Mouse (Mus musculus): ENCODE measurements at regions not wholly inside any gene's neighbourhood (a gene's known extent, or its start where the extent isn't known, plus 50 kb on each side); places are given as distances from the start of the nearest gene placed in this dataset.

- H3K9me3 ChIP-seq (ENCODE audit: control insufficient read depth, low read length), result no peaks in the 10 kb centered on the region
- H3K9ac ChIP-seq (ENCODE audit: low read depth, low read length), result no peak overlapping the region
- H3K4me3 ChIP-seq (ENCODE audit: low read depth, low read length), result no peak overlapping the region
- no peak overlapping the region for H3K27ac ChIP-seq (ENCODE audit: low read depth, low read length)
- ATAC-seq (ENCODE audit: low FRiP score) (no peak), DNase-seq (ENCODE audit: low spot score) (no peak)
- H3K36me3 ChIP-seq (ENCODE audit: control insufficient read depth, insufficient read depth, low read length), result no peaks in the 10 kb centered on the region
- H3K4me1 ChIP-seq (replicated peaks; ENCODE audit: control insufficient read depth, insufficient read depth, low read length), result no peaks in the 10 kb centered on the region; the same call in 1 of the 2 replicates
- 81% methylated on average over 11 of the region's 11 CpGs for WGBS
- H3K4me2 ChIP-seq (replicated peaks; ENCODE audit: low read depth, low read length), result no peak overlapping the region
- no peaks in the 10 kb centered on the region for H3K27me3 ChIP-seq (ENCODE audit: control insufficient read depth, insufficient read depth, low read length)
These were observed 115.0 kb downstream of the Phlda1 start for GRCm38 (mm10) chr10:111620927-111621676.

DNA sequence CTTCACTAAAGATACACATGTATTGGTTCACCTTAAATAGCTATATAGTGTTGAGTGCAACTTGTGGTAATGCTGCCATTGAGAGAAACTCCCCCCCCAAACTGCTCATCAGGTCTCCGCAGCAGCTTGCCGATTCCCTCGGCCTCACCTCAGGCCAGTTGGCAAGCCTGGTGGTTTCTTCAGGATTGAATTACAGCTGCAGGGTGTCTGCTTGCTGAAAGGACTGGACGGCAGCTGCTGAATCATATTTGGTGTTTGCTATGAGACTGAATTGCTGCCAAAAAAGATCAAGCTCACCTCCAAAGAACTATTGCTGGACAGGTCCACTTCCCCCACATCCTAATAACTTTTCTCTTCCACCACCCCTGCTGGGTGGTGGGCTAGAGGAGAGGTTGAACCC is 116.7 kb downstream of the Phlda1 start:
- Histone ChIP-seq H3K36me3 (ENCODE audit: control insufficient read depth, insufficient read depth, low read length) (no peaks in the 10 kb centered on the region), H3K27me3 (ENCODE audit: control insufficient read depth, insufficient read depth, low read length) (no peaks in the 10 kb centered on the region), H3K9me3 (ENCODE audit: control insufficient read depth, low read length) (no peaks in the 10 kb centered on the region), H3K4me3 (ENCODE audit: low read depth, low read length) (no peak overlapping the region), H3K4me2 (replicated peaks; ENCODE audit: low read depth, low read length) (no peak overlapping the region), H3K4me1 (replicated peaks; ENCODE audit: control insufficient read depth, insufficient read depth, low read length) (no peaks in the 10 kb centered on the region; the same call in 1 of the 2 replicates), H3K27ac (ENCODE audit: low read depth, low read length) (no peak overlapping the region), H3K9ac (ENCODE audit: low read depth, low read length) (no peak overlapping the region)
- 45% methylated on average over 4 of the region's 4 CpGs for WGBS
- DNase-seq (ENCODE audit: low spot score) (no peak), ATAC-seq (ENCODE audit: low FRiP score) (no peak)

DNA sequence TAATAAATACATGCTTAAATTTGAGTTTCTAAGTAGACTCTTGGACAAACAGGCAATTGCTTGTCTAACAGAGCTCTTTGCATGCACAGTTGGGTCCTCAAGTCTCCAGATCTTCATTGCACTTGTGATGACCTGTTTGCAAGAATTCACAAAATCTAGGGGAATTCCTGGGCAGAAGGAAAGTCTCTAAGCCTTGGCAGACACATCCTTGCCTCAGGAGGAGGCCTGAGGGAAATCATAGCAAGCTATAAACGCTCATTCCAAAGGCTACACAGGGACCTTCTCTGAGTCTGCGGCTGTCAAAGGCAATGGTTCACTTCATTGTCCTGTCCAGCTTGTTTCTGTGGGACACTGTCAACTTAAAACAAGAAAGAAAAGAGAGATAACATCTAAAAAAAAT is 117.9 kb downstream of the Phlda1 start:
- Histone ChIP-seq H3K4me1 (replicated peaks; ENCODE audit: control insufficient read depth, insufficient read depth, low read length) (no peaks in the 10 kb centered on the region; the same call in 1 of the 2 replicates), H3K27ac (ENCODE audit: low read depth, low read length) (no peak overlapping the region), H3K9ac (ENCODE audit: low read depth, low read length) (no peak overlapping the region), H3K9me3 (ENCODE audit: control insufficient read depth, low read length) (no peaks in the 10 kb centered on the region), H3K4me3 (ENCODE audit: low read depth, low read length) (no peak overlapping the region), H3K4me2 (replicated peaks; ENCODE audit: low read depth, low read length) (no peak overlapping the region), H3K36me3 (ENCODE audit: control insufficient read depth, insufficient read depth, low read length) (no peaks in the 10 kb centered on the region), H3K27me3 (ENCODE audit: control insufficient read depth, insufficient read depth, low read length) (no peaks in the 10 kb centered on the region)
- no peak for DNase-seq (ENCODE audit: low spot score)
- WGBS, result 48% methylated on average over 2 of the region's 2 CpGs
- no peak for ATAC-seq (ENCODE audit: low FRiP score)

GRCm38 (mm10) chr10:111624624-111625023 is 118.5 kb downstream of the Phlda1 start:
- no peaks in the 10 kb centered on the region; the same call in 1 of the 2 replicates for H3K4me1 ChIP-seq (replicated peaks; ENCODE audit: control insufficient read depth, insufficient read depth, low read length)
- no peaks in the 10 kb centered on the region for H3K27me3 ChIP-seq (ENCODE audit: control insufficient read depth, insufficient read depth, low read length)
- H3K4me2 ChIP-seq (replicated peaks; ENCODE audit: low read depth, low read length), result no peak overlapping the region
- no peak overlapping the region for H3K27ac ChIP-seq (ENCODE audit: low read depth, low read length)
- DNase-seq (ENCODE audit: low spot score) (no peak), ATAC-seq (ENCODE audit: low FRiP score) (no peak)
- no peak overlapping the region for H3K9ac ChIP-seq (ENCODE audit: low read depth, low read length)
- 15% methylated on average over 7 of the region's 7 CpGs for WGBS
- no peaks in the 10 kb centered on the region for H3K36me3 ChIP-seq (ENCODE audit: control insufficient read depth, insufficient read depth, low read length)
- H3K4me3 ChIP-seq (ENCODE audit: low read depth, low read length), result no peak overlapping the region
- H3K9me3 ChIP-seq (ENCODE audit: control insufficient read depth, low read length), result no peaks in the 10 kb centered on the region

DNA sequence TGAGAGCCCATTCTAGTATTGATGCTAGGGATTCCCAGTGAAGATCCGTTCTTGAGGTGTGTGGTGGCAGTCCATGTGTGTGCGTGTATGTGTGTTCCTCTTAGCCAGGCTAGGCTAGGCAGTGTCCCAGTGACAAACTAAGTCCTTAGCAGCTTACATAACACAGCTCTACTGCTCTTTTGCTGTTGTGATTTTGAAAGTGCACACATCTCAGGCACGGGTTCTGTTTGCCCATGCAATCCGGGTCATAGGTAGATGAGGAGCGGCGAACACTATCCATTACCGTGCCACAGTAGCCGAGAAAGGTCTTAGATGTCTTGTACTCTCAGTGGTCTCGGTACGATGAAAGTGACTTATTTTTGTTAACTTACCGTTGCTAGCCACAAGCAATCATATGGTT is 119.5 kb downstream of the Phlda1 start:
- no peaks in the 10 kb centered on the region for H3K36me3 ChIP-seq (ENCODE audit: control insufficient read depth, insufficient read depth, low read length)
- no peak overlapping the region for H3K27ac ChIP-seq (ENCODE audit: low read depth, low read length)
- no peak overlapping the region for H3K4me3 ChIP-seq (ENCODE audit: low read depth, low read length)
- DNase-seq (ENCODE audit: low spot score) (no peak), ATAC-seq (ENCODE audit: low FRiP score) (no peak)
- H3K9me3 ChIP-seq (ENCODE audit: control insufficient read depth, low read length), result no peaks in the 10 kb centered on the region
- H3K4me1 ChIP-seq (replicated peaks; ENCODE audit: control insufficient read depth, insufficient read depth, low read length), result no peaks in the 10 kb centered on the region; the same call in 1 of the 2 replicates
- H3K4me2 ChIP-seq (replicated peaks; ENCODE audit: low read depth, low read length), result no peak overlapping the region
- no peak overlapping the region for H3K9ac ChIP-seq (ENCODE audit: low read depth, low read length)
- H3K27me3 ChIP-seq (ENCODE audit: control insufficient read depth, insufficient read depth, low read length), result no peaks in the 10 kb centered on the region
- WGBS, result 97% methylated on average over 11 of the region's 11 CpGs

DNA sequence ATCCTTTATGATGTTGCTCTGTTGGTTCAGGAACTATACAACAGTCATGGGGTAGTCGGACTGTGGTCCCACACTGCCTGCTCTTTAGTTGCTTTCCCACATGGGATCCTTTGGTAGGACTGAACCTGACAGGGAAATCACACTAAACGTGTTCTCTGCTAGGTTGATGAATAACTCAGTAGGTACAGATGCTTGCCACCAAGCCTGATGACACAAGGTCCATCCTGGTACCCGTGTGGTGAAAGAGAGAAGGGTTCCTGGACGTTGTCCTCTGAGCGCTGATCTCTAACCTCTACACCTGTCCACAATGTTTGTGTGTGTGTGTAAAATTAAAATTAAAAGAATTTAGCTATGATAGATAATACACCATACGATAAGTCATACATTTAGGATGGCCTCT is 119.9 kb downstream of the Phlda1 start:
- Histone ChIP-seq H3K4me1 (replicated peaks; ENCODE audit: control insufficient read depth, insufficient read depth, low read length) (no peaks in the 10 kb centered on the region; the same call in 1 of the 2 replicates), H3K36me3 (ENCODE audit: control insufficient read depth, insufficient read depth, low read length) (no peaks in the 10 kb centered on the region), H3K9ac (ENCODE audit: low read depth, low read length) (no peak overlapping the region), H3K4me2 (replicated peaks; ENCODE audit: low read depth, low read length) (no peak overlapping the region), H3K27me3 (ENCODE audit: control insufficient read depth, insufficient read depth, low read length) (no peaks in the 10 kb centered on the region), H3K4me3 (ENCODE audit: low read depth, low read length) (no peak overlapping the region), H3K27ac (ENCODE audit: low read depth, low read length) (no peak overlapping the region), H3K9me3 (ENCODE audit: control insufficient read depth, low read length) (no peaks in the 10 kb centered on the region)
- 92% methylated on average over 6 of the region's 6 CpGs for WGBS
- ATAC-seq (ENCODE audit: low FRiP score) (no peak), DNase-seq (ENCODE audit: low spot score) (no peak)

GRCm38 (mm10) chr10:111636283-111636682 is 130.2 kb downstream of the Phlda1 start:
- Histone ChIP-seq H3K4me3 (ENCODE audit: low read depth, low read length) (no peak overlapping the region), H3K27ac (ENCODE audit: low read depth, low read length) (no peak overlapping the region), H3K4me2 (replicated peaks; ENCODE audit: low read depth, low read length) (no peak overlapping the region), H3K27me3 (ENCODE audit: control insufficient read depth, insufficient read depth, low read length) (no peaks in the 10 kb centered on the region), H3K36me3 (ENCODE audit: control insufficient read depth, insufficient read depth, low read length) (no peaks in the 10 kb centered on the region), H3K4me1 (replicated peaks; ENCODE audit: control insufficient read depth, insufficient read depth, low read length) (no peaks in the 10 kb centered on the region), H3K9me3 (ENCODE audit: control insufficient read depth, low read length) (no peaks in the 10 kb centered on the region), H3K9ac (ENCODE audit: low read depth, low read length) (no peak overlapping the region)
- WGBS, result 60% methylated on average over 14 of the region's 14 CpGs
- DNase-seq (ENCODE audit: low spot score) (no peak), ATAC-seq (ENCODE audit: low FRiP score) (no peak)

DNA sequence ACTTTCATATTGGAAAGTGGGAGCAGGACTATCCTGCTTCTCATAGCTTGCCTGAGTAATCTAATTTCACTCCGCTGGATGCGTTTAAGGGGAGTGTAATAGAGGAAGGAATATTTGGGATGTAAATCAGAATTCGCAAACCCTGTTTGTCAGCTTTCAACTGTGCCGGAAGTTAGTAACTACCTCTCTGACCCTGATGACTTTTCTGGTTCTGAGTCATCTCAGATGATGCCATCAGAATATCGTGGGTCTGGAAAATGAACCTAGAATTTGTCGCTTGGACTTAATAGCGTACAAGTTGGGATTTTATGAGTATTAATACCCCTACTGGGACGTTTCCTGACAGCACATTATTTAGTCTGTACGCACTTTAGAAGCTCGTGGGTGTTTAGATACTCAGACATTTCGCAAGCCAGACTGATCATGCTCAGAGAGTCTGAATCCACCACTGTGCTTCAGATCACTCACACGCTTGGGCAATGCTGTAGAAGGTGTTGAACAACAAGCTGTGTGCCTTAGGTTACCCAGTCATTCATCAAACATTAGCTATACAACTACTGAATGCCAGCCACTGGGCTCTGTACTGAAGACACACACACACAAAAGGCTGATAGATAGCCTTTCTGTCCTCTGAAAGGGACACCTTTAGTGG is 131.1 kb downstream of the Phlda1 start:
- Histone ChIP-seq H3K9ac (ENCODE audit: low read depth, low read length) (no peak overlapping the region), H3K4me2 (replicated peaks; ENCODE audit: low read depth, low read length) (no peak overlapping the region), H3K27ac (ENCODE audit: low read depth, low read length) (no peak overlapping the region), H3K9me3 (ENCODE audit: control insufficient read depth, low read length) (no peaks in the 10 kb centered on the region), H3K4me1 (replicated peaks; ENCODE audit: control insufficient read depth, insufficient read depth, low read length) (no peaks in the 10 kb centered on the region), H3K4me3 (ENCODE audit: low read depth, low read length) (no peak overlapping the region), H3K27me3 (ENCODE audit: control insufficient read depth, insufficient read depth, low read length) (no peaks in the 10 kb centered on the region), H3K36me3 (ENCODE audit: control insufficient read depth, insufficient read depth, low read length) (no peaks in the 10 kb centered on the region)
- no peak for DNase-seq (ENCODE audit: low spot score)
- 90% methylated on average over 12 of the region's 12 CpGs for WGBS
- ATAC-seq (ENCODE audit: low FRiP score), result no peak

- no peak overlapping the region for H3K4me3 ChIP-seq (ENCODE audit: low read depth, low read length)
- no peak overlapping the region for H3K9ac ChIP-seq (ENCODE audit: low read depth, low read length)
- WGBS, result 95% methylated on average over 7 of the region's 7 CpGs
- H3K4me2 ChIP-seq (replicated peaks; ENCODE audit: low read depth, low read length), result no peak overlapping the region
- H3K9me3 ChIP-seq (ENCODE audit: control insufficient read depth, low read length), result no peaks in the 10 kb centered on the region
- no peaks in the 10 kb centered on the region for H3K36me3 ChIP-seq (ENCODE audit: control insufficient read depth, insufficient read depth, low read length)
- H3K27ac ChIP-seq (ENCODE audit: low read depth, low read length), result no peak overlapping the region
- no peaks in the 10 kb centered on the region for H3K27me3 ChIP-seq (ENCODE audit: control insufficient read depth, insufficient read depth, low read length)
- DNase-seq (ENCODE audit: low spot score), result no peak
- H3K4me1 ChIP-seq (replicated peaks; ENCODE audit: control insufficient read depth, insufficient read depth, low read length), result no peaks in the 10 kb centered on the region
- no peak for ATAC-seq (ENCODE audit: low FRiP score)
These were observed 133.8 kb downstream of the Phlda1 start for GRCm38 (mm10) chr10:111639866-111640265.

Data from hindbrain, embryonic 11.5 days (tissue).